Mouse (Mus musculus): ENCODE results near the gene Wfdc3.

DNA sequence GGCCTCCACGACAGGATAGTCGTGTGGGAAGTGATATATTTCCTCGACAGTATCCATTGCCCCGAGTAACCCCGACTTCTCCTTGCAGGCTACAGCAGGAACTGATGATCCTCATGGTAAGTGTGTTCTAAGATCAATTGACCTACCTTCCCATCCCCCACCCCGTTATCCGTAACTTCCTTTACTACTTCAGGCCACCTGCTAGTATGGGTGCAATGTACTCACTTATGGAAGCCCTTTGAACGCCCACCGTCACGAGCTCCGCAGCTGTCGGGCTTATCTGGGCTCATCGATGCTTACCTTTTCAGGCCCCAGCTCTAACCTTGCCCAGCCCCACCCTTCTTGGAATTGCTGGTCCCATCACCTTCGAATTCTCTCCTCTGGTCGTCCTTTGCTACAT is 24.5 kb upstream of the Wfdc3 start:
- TF ChIP-seq CTCF (IDR thresholded peaks at IDR 0.05; ENCODE audit: extremely low read depth, insufficient read depth, low read length) (no peak), POLR2A (IDR thresholded peaks at IDR 0.05; ENCODE audit: extremely low read depth, insufficient read depth, low read length) (no peak)

All from cortical plate, adult 2 months (tissue).